Mouse (Mus musculus) limb, embryonic 14.5 days (tissue): Measurements from ENCODE around the gene Gpr88. TPM values are rescaled to one million over a fixed set of nuclear protein-coding genes. Genes with fewer than 3 reads are reported as not detected.

Experiments
- ATAC-seq: fragments of 200-750 bp; cut with Nextera tagmentation; 2 replicates; pipeline ENCODE4 v1.8.0; 2017; ENCODE audit warnings: low read depth, moderate number of reproducible peaks, moderate TSS enrichment; ENCODE audit not compliant: low FRiP score
- DNase-seq: peaks from one replicate; pipeline ENCODE4 v3.0.0-alpha.2; 2015; ENCODE audit warnings: low spot score
- H3K27ac ChIP-seq: fragments of 300-500 bp; sonication (generic); replicated peaks from 2 replicates; pipeline ENCODE4 v1.5.1; 2014; ENCODE audit warnings: low read depth, mild to moderate bottlenecking, low read length, moderate library complexity, mixed read lengths
- H3K27me3 ChIP-seq: fragments of 300-500 bp; sonication (generic); 2 replicates; pipeline ENCODE4 v1.6.1; 2014; ENCODE audit warnings: low read length, mixed read lengths; ENCODE audit not compliant: control insufficient read depth, insufficient read depth
- H3K36me3 ChIP-seq: fragments of 300-500 bp; sonication (generic); 2 replicates; pipeline ENCODE4 v1.6.1; 2014; ENCODE audit warnings: mild to moderate bottlenecking, low read length, moderate library complexity, mixed read lengths; ENCODE audit not compliant: control insufficient read depth, insufficient read depth
- H3K4me1 ChIP-seq: fragments of 300-500 bp; sonication (generic); 2 replicates; pipeline ENCODE4 v1.6.1; 2014; ENCODE audit warnings: antibody characterized with exemption, low read length, mixed read lengths; ENCODE audit not compliant: control insufficient read depth, insufficient read depth
- H3K4me2 ChIP-seq: fragments of 300-500 bp; sonication (generic); replicated peaks from 2 replicates; pipeline ENCODE4 v1.6.1; 2014; ENCODE audit warnings: low read depth, mild to moderate bottlenecking, low read length, moderate library complexity; ENCODE audit not compliant: severe bottlenecking
- H3K4me3 ChIP-seq: fragments of 300-500 bp; sonication (generic); replicated peaks from 2 replicates; pipeline ENCODE4 v1.5.1; 2014; ENCODE audit warnings: low read length
- H3K9ac ChIP-seq: fragments of 300-500 bp; sonication (generic); 2 replicates; pipeline ENCODE4 v1.6.1; 2014; ENCODE audit warnings: mild to moderate bottlenecking, low read depth, low read length, moderate library complexity; ENCODE audit not compliant: severe bottlenecking
- H3K9me3 ChIP-seq: fragments of 300-500 bp; sonication (generic); 2 replicates; pipeline ENCODE4 v1.6.1; 2016; ENCODE audit warnings: low read length; ENCODE audit not compliant: control insufficient read depth
- POLR2A ChIP-seq: fragments of 200-500 bp; IDR thresholded peaks from 2 replicates; pipeline ENCODE4 v1.8.0; 2012; ENCODE audit warnings: inconsistent platforms, mild to moderate bottlenecking, moderate library complexity, borderline replicate concordance; ENCODE audit not compliant: insufficient read depth, insufficient read length; ENCODE audit errors: extremely low read depth
- WGBS: fragments of 180-500 bp; shearing (Covaris S2); extraction: QIAGEN DNeasy Blood & Tissue Kit; methylation state at CpG from one replicate; pipeline ENCODE4 v1.1.7; 2014; 5-methylcytosine and 5-hydroxymethylcytosine counted together
- polyA plus RNA-seq, 2 experiments: library from polyadenylated mRNA; depleted of rRNA in 1 of 2; stranded (reverse) in 1 of 2; unstranded in 1 of 2; fragments of >200 nt; fragmentation: Nextera tagmentation in 1 of 2; extraction: Ambion mirVana in 1 of 2; gene quantifications; 2 replicates each; pipeline versions ENCODE4 v1.2.1 to v1.2.3; 2012 to 2014

Gpr88 gene
- polyA plus RNA-seq, 2 experiments: 5.2 to 5.7 TPM

GRCm38 (mm10) chr3:116277146-116277545 lies 23.8 kb upstream of the Gpr88 start:
- no peak overlapping the region for H3K27ac ChIP-seq
- peaks cover 10% of the 10 kb centered on the region; the same call in 1 of the 2 replicates for H3K36me3 ChIP-seq
- ATAC-seq (no peak), DNase-seq (no peak)
- H3K4me2 ChIP-seq: no peak overlapping the region
- TF ChIP-seq POLR2A: no peak
- no peak overlapping the region for H3K4me3 ChIP-seq
- H3K9ac ChIP-seq: no peak overlapping the region
- 84% methylated on average over 8 of the region's 8 CpGs for WGBS
- H3K27me3 ChIP-seq: no peaks in the 10 kb centered on the region
- H3K4me1 ChIP-seq: no peaks in the 10 kb centered on the region; the same call in 1 of the 2 replicates
- no peaks in the 10 kb centered on the region for H3K9me3 ChIP-seq

GRCm38 (mm10) chr3:116271679-116272078 lies 18.4 kb upstream of the Gpr88 start:
- Histone ChIP-seq H3K9me3 (no peaks in the 10 kb centered on the region), H3K4me1 (peaks cover 4% of the 10 kb centered on the region; the same call in 1 of the 2 replicates), H3K27ac (no peak overlapping the region), H3K4me3 (no peak overlapping the region), H3K36me3 (no peaks in the 10 kb centered on the region), H3K9ac (no peak overlapping the region), H3K27me3 (no peaks in the 10 kb centered on the region), H3K4me2 (no peak overlapping the region)
- no peak for TF ChIP-seq POLR2A
- DNase-seq: no peak
- 74% methylated on average over 6 of the region's 6 CpGs for WGBS
- ATAC-seq: no peak

- Histone ChIP-seq H3K27me3 (no peaks in the 10 kb centered on the region), H3K9ac (no peak overlapping the region), H3K4me2 (no peak overlapping the region), H3K9me3 (no peaks in the 10 kb centered on the region), H3K27ac (peak overlapping the region; percentile 54; the same call in 1 of the 2 replicates), H3K4me3 (no peak overlapping the region), H3K4me1 (peaks cover 9% of the 10 kb centered on the region; the same call in 1 of the 2 replicates), H3K36me3 (no peaks in the 10 kb centered on the region)
- ATAC-seq: 0 out of 2 replicates have a peak, but pooled peaks have one; percentile 12
- no peak for TF ChIP-seq POLR2A
- no peak for DNase-seq
- WGBS: 86% methylated on average over 2 of the region's 2 CpGs
Observed at GRCm38 (mm10) chr3:116267036-116267654, 13.8 kb upstream of the Gpr88 start.

GRCm38 (mm10) chr3:116266360-116266759 lies 13.1 kb upstream of the Gpr88 start:
- no peak overlapping the region for H3K27ac ChIP-seq
- H3K4me3 ChIP-seq: no peak overlapping the region
- no peak for ATAC-seq
- H3K4me2 ChIP-seq: no peak overlapping the region
- no peak overlapping the region for H3K9ac ChIP-seq
- H3K27me3 ChIP-seq: no peaks in the 10 kb centered on the region
- no peak for TF ChIP-seq POLR2A
- 34% methylated on average over 3 of the region's 3 CpGs for WGBS
- peak; percentile 74 for DNase-seq
- peaks cover 9% of the 10 kb centered on the region; the same call in 1 of the 2 replicates for H3K4me1 ChIP-seq
- H3K36me3 ChIP-seq: no peaks in the 10 kb centered on the region
- H3K9me3 ChIP-seq: no peaks in the 10 kb centered on the region

GRCm38 (mm10) chr3:116263977-116264376 lies 10.7 kb upstream of the Gpr88 start:
- H3K9me3 ChIP-seq: no peaks in the 10 kb centered on the region
- H3K9ac ChIP-seq: no peak overlapping the region
- H3K4me1 ChIP-seq: peaks cover 9% of the 10 kb centered on the region; the same call in 1 of the 2 replicates
- 67% methylated on average over 1 of the region's 1 CpGs for WGBS
- H3K27me3 ChIP-seq: no peaks in the 10 kb centered on the region
- no peak overlapping the region for H3K4me2 ChIP-seq
- ATAC-seq (no peak), DNase-seq (no peak)
- no peaks in the 10 kb centered on the region for H3K36me3 ChIP-seq
- no peak for TF ChIP-seq POLR2A
- no peak overlapping the region for H3K4me3 ChIP-seq
- H3K27ac ChIP-seq: no peak overlapping the region
